Mouse (Mus musculus): ENCODE data around the gene Mul1.

GRCm38 (mm10) chr4:138395971-138396645 is 38.4 kb upstream of the Mul1 start, which contains the start of gene Fam43b:
- TF ChIP-seq POLR2A (IDR thresholded peaks at IDR 0.05; ENCODE audit: borderline replicate concordance, insufficient read depth, low read length) (0 out of 2 replicates have a peak, but pooled peaks have one; percentile 13), CTCF (IDR thresholded peaks at IDR 0.05; ENCODE audit: borderline replicate concordance, insufficient read depth, low read depth, low read length) (no peak)
